Mouse (Mus musculus): Measurements from ENCODE around the gene Sult2b1.

Gene Sult2b1

DNA sequence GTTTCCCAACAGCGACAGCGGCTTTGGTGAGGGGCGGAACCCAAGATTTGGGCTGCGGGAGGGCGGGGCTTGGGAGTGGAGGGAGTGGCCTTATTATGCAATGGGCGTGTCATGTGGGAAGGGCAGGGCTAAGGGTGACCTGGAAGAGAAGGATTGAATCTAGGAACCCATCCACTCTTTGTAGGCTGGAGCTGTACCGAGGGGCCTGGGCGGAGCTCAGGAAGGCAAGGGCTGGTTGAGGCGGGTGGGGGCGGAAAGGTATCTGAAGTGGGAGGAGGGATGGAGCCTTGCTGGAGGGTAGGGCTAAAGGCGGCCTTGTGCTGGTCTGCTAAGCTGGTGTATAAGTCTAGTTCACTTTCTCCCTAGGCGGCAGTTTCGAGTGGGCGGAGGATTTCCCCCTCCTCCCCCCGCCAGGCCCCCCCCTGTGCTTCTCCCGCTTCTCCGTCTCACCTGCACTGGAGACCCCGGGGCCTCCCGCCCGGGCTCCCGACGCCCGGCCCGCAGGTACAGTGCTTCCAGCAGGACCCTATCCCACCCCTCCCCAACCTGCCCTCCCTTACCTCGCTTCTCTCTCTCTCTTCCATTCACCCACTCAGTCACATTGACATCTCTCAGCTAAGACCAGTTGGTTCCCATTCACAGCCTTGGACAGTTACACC lies 16.2 kb upstream of the Sult2b1 start:
- no peak for DNase-seq (ENCODE audit: low spot score)

DNA sequence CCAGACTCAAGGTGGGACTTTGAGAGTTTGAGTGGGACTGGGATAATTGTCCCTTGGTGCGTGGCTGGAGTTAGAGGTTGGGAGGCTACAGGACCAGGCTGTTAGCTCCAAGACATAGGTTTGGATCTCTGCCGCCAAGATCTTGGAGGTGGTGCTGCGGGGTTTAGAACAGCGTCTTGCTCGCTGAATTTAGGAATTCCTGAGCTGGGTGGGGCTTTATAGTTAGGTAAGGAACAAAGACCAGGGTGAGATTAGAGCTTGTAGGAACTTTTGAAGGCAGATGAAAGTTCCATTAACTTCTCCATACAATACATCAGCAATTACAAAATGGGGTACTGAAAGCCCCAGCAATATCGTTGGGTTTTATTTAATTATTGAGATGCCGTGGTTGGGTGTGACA lies 15.5 kb upstream of the Sult2b1 start:
- DNase-seq (ENCODE audit: low spot score), result no peak

DNA sequence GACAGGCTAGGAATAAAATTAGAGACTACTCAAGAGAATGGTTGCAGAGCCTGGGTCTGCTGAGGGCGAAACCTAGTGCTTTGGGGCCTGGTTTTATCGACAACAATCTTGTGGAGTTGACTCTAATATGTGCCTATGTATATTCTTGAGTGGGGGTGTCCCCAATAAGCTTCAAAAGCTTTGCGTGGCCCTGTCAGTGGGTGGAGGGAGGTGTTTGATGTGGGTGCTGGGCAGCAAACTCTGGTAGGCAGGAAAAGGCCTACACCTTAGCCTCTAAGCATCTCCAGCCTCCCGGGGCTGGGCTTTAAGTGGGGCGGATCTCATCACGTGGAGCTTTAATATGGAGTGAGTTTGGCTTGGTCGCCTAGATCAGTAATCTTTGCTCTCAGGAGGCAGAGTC lies 14.5 kb upstream of the Sult2b1 start:
- DNase-seq (ENCODE audit: low spot score), result no peak

DNA sequence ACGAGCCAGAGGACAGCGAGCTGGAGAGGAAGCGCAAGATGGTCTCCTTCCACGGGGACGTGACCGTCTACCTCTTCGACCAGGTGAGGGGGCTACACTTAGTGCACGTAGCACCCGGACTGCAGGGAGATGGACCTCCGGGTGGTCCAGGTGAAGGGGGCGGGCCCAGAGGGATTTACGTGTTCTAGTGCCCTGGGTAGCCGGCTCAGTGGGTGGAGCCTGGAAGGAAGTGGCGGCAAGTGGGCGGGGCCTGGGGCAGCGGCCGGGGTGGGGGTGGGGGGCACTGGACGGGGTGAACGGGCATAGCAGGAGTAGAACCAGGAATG lies 14.0 kb upstream of the Sult2b1 start:
- no peak for DNase-seq (ENCODE audit: low spot score)

DNA sequence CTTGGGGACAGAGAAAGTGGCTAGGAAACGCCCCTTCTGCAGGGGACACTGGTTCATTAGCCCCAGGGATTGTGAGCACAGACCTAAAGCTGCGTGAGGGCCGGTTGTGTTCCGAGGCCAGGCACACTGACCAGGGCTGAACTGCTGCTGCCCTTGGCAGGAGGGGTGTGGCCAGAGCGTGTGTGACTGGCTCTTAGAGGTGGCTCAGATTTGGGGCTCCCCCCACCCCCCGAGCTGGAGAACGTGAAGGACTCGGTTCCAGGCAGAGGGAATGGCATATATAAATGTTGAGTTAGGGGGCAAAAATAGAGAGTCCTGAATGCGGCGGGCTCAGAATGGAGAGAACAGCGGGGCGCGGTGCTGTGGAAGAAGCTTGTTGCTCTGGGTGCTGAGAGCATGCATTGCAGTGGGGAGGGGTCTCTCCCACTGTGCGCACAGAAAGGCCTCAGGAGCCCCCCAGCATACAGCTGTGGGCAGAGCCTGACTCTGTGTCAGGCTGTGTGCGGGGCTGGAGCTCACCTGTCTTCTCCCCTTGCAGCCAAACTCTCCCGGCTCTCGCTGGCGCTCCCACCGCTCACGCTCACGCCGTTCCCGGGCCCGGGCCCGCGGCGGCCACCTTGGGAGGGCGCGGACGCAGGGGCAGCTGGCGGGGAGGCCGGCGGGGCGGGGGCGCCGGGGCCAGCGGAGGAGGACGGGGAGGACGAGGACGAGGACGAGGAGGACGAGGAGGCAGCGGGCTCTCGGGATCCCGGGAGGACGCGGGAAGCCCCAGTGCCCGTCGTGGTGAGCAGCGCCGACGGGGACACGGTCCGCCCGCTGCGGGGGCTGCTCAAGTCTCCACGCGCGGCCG lies 13.4 kb upstream of the Sult2b1 start:
- DNase-seq (ENCODE audit: low spot score), result no peak

DNA sequence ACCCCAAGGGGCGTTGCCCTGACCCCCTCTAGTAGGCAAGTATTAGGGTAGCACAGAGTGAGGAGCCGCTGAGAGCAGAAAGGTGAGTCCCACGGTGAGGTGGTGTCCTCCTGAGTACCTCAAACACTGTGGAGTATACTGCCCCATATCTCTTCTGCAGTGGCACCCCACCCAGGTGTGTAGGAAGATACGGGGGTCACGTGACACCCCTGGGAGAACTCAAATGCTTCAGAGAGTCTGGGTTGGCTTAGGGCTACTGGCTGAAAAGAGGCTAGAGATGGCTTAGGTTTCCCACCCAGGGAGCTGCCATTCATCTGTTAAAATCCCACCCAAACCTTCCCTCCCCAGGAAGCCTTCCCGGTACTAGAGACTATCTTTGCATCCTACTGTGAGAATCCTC lies 12.5 kb upstream of the Sult2b1 start:
- no peak for DNase-seq (ENCODE audit: low spot score)

DNA sequence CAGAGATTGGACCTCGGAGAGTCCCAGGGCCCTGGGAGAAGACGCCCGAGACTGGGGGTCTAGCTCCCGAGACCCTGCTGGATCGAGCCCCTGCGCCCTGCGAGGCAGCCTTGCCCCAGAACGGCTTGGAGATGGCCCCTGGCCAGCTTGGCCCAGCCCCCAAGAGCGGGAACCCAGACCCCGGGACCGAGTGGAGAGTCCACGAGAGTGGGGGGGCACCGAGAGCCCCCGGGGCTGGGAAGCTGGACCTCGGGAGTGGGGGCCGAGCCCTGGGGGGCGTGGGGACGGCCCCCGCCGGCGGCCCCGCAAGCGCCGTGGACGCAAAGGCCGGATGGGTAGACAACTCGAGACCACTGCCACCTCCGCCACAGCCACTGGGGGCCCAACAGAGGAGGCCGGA lies 10.5 kb upstream of the Sult2b1 start:
- DNase-seq (ENCODE audit: low spot score), result no peak

DNA sequence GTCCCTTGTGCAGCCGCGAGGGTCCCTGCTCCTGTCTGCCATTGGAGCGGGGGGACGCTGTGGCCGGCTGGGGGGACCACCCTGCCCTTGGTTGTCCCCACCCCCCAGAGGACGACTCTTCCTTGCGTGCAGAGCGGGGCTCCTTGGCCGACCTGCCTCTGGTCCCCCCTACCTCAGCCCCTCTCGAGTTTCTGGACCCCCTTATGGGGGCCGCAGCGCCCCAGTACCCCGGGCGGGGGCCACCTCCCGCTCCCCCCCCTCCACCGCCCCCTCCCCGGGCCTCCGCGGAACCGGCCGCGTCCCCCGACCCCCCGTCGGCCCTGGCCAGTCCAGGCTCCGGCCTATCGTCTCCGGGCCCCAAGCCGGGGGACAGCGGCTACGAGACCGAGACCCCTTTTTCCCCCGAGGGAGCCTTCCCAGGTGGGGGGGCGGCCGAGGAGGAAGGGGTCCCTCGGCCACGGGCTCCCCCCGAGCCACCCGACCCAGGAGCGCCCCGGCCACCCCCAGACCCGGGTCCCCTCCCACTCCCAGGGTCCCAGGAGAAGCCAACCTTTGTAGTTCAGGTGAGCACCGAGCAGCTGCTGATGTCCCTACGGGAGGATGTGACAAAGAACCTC lies 9.6 kb upstream of the Sult2b1 start:
- no peak for DNase-seq (ENCODE audit: low spot score)

DNA sequence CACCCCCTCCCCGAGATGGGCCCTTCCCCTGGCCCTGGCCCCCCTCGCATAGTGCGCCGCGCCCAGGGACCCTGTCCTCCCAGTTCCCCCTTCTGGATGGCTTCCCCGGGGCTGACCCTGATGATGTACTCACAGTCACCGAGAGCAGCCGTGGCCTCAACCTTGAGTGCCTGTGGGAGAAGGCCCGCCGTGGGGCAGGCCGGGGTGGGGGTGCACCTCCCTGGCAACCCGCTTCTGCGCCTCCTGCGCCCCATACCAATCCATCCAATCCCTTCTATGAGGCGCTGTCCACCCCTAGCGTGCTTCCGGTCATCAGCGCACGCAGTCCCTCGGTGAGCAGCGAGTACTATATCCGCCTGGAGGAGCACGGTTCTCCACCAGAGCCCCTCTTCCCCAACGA lies 8.8 kb upstream of the Sult2b1 start:
- DNase-seq (ENCODE audit: low spot score), result no peak

DNA sequence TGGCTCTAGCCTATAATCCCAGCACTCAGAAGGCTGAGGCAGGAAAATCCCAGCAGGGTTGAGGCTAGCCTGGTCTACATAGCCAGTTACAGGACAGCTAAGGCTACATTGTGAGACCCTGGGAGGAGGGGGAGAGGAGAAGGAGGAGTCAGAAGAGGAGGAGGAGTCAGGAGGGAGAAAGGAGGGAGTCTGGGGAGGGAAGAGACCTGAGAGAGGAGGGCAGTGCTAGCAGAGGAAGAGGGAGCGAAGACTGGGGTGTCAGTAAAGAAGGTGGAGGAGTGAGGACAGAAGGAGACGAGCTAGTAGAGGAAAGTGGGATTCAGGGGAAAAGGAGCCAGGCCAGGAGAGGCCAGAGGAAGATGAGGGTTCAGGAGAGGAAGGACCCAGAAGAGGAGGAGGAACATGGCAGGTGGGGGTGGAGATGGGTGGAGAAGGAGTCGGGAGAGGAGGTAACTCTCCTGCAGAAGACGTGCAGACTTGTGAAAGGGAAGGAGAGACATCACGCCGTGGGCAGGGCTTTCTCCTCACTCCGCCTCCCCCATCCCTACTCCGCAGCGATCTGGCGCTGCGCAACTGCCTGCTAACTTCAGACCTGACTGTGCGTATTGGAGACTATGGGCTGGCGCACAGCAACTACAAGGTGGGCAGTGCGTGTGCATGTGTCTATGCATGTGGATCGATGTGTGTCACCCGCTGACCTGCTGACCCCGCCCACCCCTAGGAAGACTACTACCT lies 7.5 kb upstream of the Sult2b1 start:
- no peak for DNase-seq (ENCODE audit: low spot score)

DNA sequence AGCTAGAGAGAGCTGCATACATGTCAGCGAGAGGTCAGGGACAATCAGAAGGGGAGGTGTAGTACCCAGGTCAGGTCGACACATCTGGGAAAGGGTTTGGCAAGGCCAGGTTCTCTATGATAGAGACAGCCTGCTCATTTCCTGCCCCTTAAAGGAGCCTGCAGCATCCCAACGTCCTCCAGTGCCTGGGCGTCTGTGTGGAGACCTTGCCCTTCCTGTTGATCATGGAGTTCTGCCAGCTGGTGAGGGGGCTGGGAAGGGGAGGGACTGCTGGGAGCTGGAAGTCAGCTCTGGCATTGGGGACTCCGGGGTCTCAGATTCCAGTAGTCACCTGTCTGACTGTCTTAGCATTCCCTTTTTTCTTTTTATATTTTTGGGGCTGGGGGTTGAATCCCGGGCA lies 6.3 kb upstream of the Sult2b1 start:
- DNase-seq (ENCODE audit: low spot score), result no peak

DNA sequence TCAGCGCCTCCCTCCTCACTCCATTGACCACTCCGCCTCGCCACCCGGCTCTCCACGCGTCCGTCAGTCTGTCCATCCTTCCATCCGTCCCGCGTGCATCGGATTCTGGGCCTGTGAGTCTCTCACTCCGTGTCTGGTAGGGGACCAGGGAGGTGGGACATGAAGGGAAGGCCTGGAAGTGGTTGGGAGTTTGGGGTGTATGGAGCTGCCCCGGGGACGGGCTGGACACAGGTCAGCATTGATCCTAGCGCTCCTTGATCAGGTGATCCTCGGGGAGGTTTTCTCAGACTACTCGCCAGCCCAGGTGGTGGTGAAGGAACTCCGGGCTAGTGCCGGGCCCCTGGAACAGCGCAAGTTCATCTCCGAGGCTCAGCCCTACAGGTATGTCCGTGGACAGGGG lies 3.2 kb upstream of the Sult2b1 start:
- DNase-seq (ENCODE audit: low spot score), result no peak

DNA sequence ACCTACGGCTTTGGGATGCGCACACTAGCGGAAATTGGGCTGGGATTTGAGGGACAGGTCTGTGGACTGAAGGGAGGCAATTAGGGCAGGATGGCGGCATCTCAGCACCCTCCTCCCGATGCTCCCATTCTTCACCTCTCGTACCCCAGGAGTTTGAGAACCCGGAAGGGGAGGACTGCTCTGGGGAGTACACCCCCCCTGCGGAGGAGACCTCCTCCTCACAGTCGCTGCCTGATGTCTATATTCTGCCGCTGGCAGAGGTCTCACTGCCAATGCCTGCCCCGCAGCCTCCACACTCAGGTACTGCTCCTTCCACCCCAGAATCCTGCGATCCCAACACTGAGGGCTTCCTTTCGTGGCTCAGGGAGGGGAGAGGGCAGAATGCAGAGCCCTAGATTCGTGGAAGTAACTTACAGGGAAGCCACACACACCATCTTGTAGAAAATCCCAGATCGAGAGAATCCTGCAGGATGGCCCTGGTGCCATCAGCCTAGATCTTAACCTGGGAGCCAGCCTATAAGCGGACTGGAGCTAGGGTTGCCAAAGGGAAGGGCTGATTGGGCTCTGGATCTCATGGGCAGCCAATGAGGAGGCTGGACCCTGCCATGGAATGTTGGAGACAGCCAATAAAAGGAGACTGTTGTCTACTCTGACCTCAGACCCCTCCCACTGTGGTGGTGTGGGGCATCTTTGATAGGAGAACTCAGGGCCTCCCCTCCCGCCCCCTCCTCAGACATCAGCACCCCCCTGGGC lies 2.4 kb upstream of the Sult2b1 start:
- DNase-seq (ENCODE audit: low spot score), result peak; percentile 66

DNA sequence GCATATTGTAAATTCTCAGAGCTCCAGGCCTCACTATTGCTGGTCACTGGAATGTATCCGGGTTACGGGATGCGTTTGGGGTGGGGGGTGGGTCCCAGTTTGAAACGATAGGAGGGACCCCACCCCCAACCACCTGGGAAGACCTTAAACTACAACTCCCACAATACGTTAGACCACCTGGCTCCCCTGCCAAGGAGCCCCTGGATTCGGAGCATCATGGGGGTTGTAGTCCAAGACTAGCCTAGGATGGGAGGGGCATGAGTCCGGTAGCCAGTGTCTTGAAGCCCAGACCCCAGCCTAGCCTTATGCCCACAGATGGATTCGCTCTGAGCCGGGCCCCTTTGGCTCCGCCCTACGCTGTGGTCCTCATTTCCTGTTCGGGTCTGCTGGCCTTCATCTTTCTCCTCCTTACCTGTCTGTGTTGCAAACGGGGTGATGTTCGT lies 1.7 kb upstream of the Sult2b1 start:
- DNase-seq (ENCODE audit: low spot score), result peak; percentile 57

DNA sequence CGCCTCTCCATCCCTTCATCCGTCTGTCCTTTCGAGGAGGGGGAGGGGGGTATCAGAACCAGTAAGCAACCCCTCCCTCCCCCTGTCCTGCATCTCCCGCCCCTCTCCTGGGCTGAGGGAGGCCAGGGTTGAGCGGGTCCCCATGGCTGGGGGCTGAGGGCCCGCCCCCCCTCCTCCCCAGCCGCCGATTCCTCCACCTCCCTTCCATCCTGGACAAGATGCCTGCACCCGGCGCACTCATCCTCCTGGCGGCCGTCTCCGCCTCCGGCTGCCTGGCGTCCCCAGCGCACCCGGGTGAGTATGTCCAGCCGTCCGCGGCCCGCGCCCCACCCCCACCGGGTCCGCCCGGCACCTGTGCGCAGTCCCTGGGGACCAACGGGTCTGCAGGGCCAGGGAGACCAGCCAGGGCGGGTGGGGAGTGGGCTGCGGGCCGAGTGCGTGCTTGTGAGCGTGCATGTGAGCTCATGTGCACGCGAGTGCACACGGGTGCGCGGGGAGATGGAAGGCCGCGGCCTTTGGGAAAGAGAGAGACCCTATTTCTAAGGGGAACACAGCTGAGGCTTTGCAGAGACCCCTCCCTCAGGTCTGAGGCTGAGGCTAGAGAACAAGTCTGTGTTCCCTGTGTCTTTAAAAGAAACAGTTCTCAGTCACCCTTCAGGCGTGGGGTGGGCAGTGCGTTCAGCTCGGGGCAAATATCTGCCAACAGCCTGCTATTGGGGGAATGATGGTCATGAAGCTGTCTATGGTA lies 1.1 kb upstream of the Sult2b1 start:
- DNase-seq (ENCODE audit: low spot score), result no peak

DNA sequence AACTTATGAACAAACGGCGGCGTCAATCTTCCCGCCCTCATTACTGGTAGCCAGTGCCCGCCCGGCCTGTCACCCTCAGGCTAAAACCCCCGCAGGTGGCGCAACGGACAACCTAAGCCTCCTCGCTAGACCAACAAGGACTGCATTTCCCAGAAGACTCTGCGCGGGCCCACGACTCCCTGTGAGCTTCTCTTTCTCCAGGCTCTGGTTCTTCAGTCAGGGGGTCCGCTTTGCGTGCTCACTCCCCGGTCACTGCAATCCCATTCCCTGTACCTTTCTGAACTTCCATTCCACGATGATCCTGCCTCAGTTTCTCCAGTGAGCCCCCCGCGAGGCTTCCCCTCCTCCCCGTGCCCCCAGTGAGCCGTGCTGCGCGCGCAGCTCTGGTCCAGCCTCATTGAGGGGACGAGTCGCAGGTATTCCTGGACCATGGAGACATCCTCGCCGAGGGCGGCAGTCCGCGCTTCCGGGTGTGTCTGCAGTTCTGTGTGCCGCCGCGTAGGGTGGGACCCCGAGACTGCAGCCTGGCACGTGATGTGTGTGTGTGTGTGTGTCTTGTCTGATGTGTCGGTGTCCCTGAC lies 868 bp downstream of the Sult2b1 start, which contains the start of gene Lmtk3:
Gene Lmtk3, plus strand, starts transcription at position 228 of the 581 bp plus-strand sequence.
- DNase-seq (ENCODE audit: low spot score), result peak; percentile 78

DNA sequence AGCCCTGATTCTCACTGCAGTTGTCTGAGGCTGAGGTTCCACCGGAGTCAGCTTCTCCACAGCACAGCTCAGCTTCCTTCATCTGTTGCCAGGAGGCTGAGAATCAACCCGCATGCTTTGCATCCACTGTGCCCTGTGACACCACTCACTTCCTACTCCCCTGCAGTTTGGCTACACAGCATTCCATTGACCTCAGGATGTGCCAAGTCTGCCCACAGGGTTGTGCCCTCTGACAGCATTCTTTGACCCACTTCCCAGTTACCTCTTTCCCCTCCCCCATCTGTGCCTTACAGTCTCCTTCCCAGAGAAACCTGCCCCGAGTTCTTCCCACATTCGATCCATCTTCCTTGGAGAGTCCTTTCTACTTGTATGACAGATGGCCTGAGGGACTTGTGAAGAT lies 2.2 kb downstream of the Sult2b1 start:
- no peak for DNase-seq (ENCODE audit: low spot score)

DNA sequence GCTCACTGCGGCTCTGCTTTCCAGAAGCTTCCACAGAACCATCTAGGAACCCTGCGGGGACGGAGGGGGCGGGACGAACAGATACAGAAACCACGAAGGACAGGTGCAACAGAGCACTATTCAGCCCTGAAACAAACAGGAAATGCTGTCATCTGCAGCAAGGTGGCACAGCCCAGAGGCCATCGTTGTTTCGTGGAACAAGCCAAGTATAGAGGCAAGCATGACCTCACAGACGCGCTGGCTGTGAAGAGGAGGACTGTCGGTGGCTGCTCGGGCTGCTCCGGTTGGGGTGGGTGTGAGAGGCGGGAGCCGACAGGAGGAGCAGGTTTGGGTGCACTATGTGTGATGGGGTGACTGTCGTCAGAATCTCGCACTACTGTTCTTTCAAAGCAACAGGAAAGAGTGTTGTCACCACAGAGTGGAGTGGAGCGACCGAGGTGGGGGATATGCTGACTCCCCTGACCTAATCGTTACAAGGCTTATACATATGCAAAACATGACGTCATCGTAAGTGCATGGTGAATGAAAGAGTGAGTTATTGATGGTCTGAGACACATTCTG lies 5.3 kb downstream of the Sult2b1 start:
- no peak for DNase-seq (ENCODE audit: low spot score)

DNA sequence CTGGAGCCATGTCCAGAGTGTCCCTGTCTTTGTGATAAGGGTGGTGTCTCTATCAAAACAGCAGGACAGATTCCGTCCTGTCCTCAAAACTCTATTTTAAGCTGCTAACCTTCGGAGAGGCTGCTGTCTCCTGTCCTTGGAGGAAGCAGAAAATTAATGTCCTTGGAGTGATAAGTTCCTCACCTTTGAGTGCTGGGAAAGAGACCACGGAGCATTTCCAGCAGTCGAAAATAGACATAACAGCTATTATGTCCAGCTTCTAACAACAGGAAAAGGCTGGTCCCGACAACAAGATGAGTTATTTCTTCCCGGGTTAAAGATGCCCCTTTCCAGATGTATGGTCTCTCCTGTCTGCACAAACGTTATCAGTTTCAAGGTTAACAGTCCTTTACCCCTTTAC lies 9.2 kb downstream of the Sult2b1 start:
- no peak for DNase-seq (ENCODE audit: low spot score)

DNA sequence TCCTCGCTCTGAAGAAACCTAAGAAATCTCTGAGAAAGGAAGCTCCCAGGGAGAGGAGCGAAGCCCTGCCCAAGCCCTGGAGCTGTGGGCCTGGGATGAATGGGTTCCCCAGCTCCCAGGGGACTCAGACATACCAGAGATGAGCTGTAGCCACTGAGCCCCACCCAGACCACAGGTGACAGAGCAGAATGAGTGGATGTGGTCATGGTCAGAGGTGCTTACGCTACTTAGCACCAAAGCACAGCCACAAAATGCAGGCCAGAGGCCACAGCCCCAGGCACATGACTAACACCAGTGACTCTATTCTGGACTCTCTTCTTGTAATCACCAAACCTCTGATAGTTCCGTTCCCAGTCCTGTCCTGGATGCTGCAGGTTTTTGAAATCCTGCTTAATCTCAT lies 13.4 kb downstream of the Sult2b1 start:
- no peak for DNase-seq (ENCODE audit: low spot score)
